Mouse (Mus musculus): ENCODE results near the gene Sgsm1. TPM values are rescaled to one million over a fixed set of nuclear protein-coding genes. Genes with fewer than 3 reads are reported as not detected.

The Sgsm1 gene
- polyA plus RNA-seq, 1 experiment, result 1.0 TPM

GRCm38 (mm10) chr5:113304527-113304926 is 6.1 kb downstream of the Sgsm1 start:
- no peaks in the 10 kb centered on the region for H3K4me1 ChIP-seq (replicated peaks; ENCODE audit: control insufficient read depth, insufficient read depth, low read length)
- H3K4me3 ChIP-seq (ENCODE audit: control insufficient read depth, insufficient read depth, low read length), result no peak overlapping the region
- no peaks in the 10 kb centered on the region for H3K36me3 ChIP-seq (ENCODE audit: control insufficient read depth, insufficient read depth, low read length)
- TF ChIP-seq CTCF (IDR thresholded peaks at IDR 0.05; ENCODE audit: borderline replicate concordance, control insufficient read depth, extremely low read depth, insufficient read depth, low read length, poor library complexity) (no peak), POLR2A (IDR thresholded peaks at IDR 0.05; ENCODE audit: control insufficient read depth, extremely low read depth, insufficient read depth, low read length, poor library complexity) (no peak)
- 96% methylated on average over 5 of the region's 5 CpGs for WGBS
- H3K27me3 ChIP-seq (ENCODE audit: control insufficient read depth, insufficient read depth, low read length), result no peaks in the 10 kb centered on the region
- no peak overlapping the region for H3K27ac ChIP-seq (ENCODE audit: control insufficient read depth, insufficient read depth, low read length)
- DNase-seq, result no peak

GRCm38 (mm10) chr5:113301841-113302240 is 8.7 kb downstream of the Sgsm1 start:
- H3K27me3 ChIP-seq (ENCODE audit: control insufficient read depth, insufficient read depth, low read length), result no peaks in the 10 kb centered on the region
- H3K36me3 ChIP-seq (ENCODE audit: control insufficient read depth, insufficient read depth, low read length), result no peaks in the 10 kb centered on the region
- DNase-seq, result no peak
- WGBS, result 87% methylated on average over 13 of the region's 13 CpGs
- no peaks in the 10 kb centered on the region for H3K4me1 ChIP-seq (replicated peaks; ENCODE audit: control insufficient read depth, insufficient read depth, low read length)
- no peak for TF ChIP-seq CTCF (IDR thresholded peaks at IDR 0.05; ENCODE audit: borderline replicate concordance, control insufficient read depth, extremely low read depth, insufficient read depth, low read length, poor library complexity)
- TF ChIP-seq POLR2A (IDR thresholded peaks at IDR 0.05; ENCODE audit: control insufficient read depth, extremely low read depth, insufficient read depth, low read length, poor library complexity), result no peak
- H3K27ac ChIP-seq (ENCODE audit: control insufficient read depth, insufficient read depth, low read length), result no peak overlapping the region
- H3K4me3 ChIP-seq (ENCODE audit: control insufficient read depth, insufficient read depth, low read length), result no peak overlapping the region

- Histone ChIP-seq H3K27ac (ENCODE audit: control insufficient read depth, insufficient read depth, low read length) (no peak overlapping the region), H3K4me1 (replicated peaks; ENCODE audit: control insufficient read depth, insufficient read depth, low read length) (no peaks in the 10 kb centered on the region), H3K27me3 (ENCODE audit: control insufficient read depth, insufficient read depth, low read length) (no peaks in the 10 kb centered on the region), H3K36me3 (ENCODE audit: control insufficient read depth, insufficient read depth, low read length) (no peaks in the 10 kb centered on the region), H3K4me3 (ENCODE audit: control insufficient read depth, insufficient read depth, low read length) (no peak overlapping the region)
- no peak for DNase-seq
- TF ChIP-seq CTCF (IDR thresholded peaks at IDR 0.05; ENCODE audit: borderline replicate concordance, control insufficient read depth, extremely low read depth, insufficient read depth, low read length, poor library complexity), result no peak
- no peak for TF ChIP-seq POLR2A (IDR thresholded peaks at IDR 0.05; ENCODE audit: control insufficient read depth, extremely low read depth, insufficient read depth, low read length, poor library complexity)
- WGBS, result 72% methylated on average over 22 of the region's 22 CpGs
Observed at GRCm38 (mm10) chr5:113300148-113300889, 10.3 kb downstream of the Sgsm1 start.

GRCm38 (mm10) chr5:113299433-113299832 is 11.2 kb downstream of the Sgsm1 start:
- no peak overlapping the region for H3K27ac ChIP-seq (ENCODE audit: control insufficient read depth, insufficient read depth, low read length)
- no peaks in the 10 kb centered on the region for H3K4me1 ChIP-seq (replicated peaks; ENCODE audit: control insufficient read depth, insufficient read depth, low read length)
- no peak for DNase-seq
- WGBS, result 86% methylated on average over 9 of the region's 9 CpGs
- H3K4me3 ChIP-seq (ENCODE audit: control insufficient read depth, insufficient read depth, low read length), result no peak overlapping the region
- no peaks in the 10 kb centered on the region for H3K27me3 ChIP-seq (ENCODE audit: control insufficient read depth, insufficient read depth, low read length)
- no peaks in the 10 kb centered on the region for H3K36me3 ChIP-seq (ENCODE audit: control insufficient read depth, insufficient read depth, low read length)
- TF ChIP-seq POLR2A (IDR thresholded peaks at IDR 0.05; ENCODE audit: control insufficient read depth, extremely low read depth, insufficient read depth, low read length, poor library complexity), result no peak
- TF ChIP-seq CTCF (IDR thresholded peaks at IDR 0.05; ENCODE audit: borderline replicate concordance, control insufficient read depth, extremely low read depth, insufficient read depth, low read length, poor library complexity), result no peak

- TF ChIP-seq CTCF (IDR thresholded peaks at IDR 0.05; ENCODE audit: borderline replicate concordance, control insufficient read depth, extremely low read depth, insufficient read depth, low read length, poor library complexity), result no peak
- no peak for TF ChIP-seq POLR2A (IDR thresholded peaks at IDR 0.05; ENCODE audit: control insufficient read depth, extremely low read depth, insufficient read depth, low read length, poor library complexity)
- Histone ChIP-seq H3K4me1 (replicated peaks; ENCODE audit: control insufficient read depth, insufficient read depth, low read length) (no peaks in the 10 kb centered on the region), H3K4me3 (ENCODE audit: control insufficient read depth, insufficient read depth, low read length) (no peak overlapping the region), H3K27ac (ENCODE audit: control insufficient read depth, insufficient read depth, low read length) (no peak overlapping the region), H3K36me3 (ENCODE audit: control insufficient read depth, insufficient read depth, low read length) (no peaks in the 10 kb centered on the region), H3K27me3 (ENCODE audit: control insufficient read depth, insufficient read depth, low read length) (no peaks in the 10 kb centered on the region)
- DNase-seq, result no peak
- WGBS, result 87% methylated on average over 6 of the region's 6 CpGs
Observed at GRCm38 (mm10) chr5:113298826-113299225, 11.8 kb downstream of the Sgsm1 start.

GRCm38 (mm10) chr5:113298040-113298439 is 12.5 kb downstream of the Sgsm1 start:
- TF ChIP-seq POLR2A (IDR thresholded peaks at IDR 0.05; ENCODE audit: control insufficient read depth, extremely low read depth, insufficient read depth, low read length, poor library complexity), result no peak
- TF ChIP-seq CTCF (IDR thresholded peaks at IDR 0.05; ENCODE audit: borderline replicate concordance, control insufficient read depth, extremely low read depth, insufficient read depth, low read length, poor library complexity), result no peak
- WGBS, result 78% methylated on average over 12 of the region's 12 CpGs
- H3K27me3 ChIP-seq (ENCODE audit: control insufficient read depth, insufficient read depth, low read length), result no peaks in the 10 kb centered on the region
- H3K4me3 ChIP-seq (ENCODE audit: control insufficient read depth, insufficient read depth, low read length), result no peak overlapping the region
- no peak overlapping the region for H3K27ac ChIP-seq (ENCODE audit: control insufficient read depth, insufficient read depth, low read length)
- H3K36me3 ChIP-seq (ENCODE audit: control insufficient read depth, insufficient read depth, low read length), result no peaks in the 10 kb centered on the region
- no peaks in the 10 kb centered on the region for H3K4me1 ChIP-seq (replicated peaks; ENCODE audit: control insufficient read depth, insufficient read depth, low read length)
- no peak for DNase-seq
